Mouse (Mus musculus) embryo, embryonic 9.5 days (tissue): ENCODE measurements around the gene Fam120a.
A peak's percentile ranks its signal among the peaks of the same experiment; 100 is the strongest.

ENCODE experiments used
- DNase-seq: peaks from one replicate; pipeline ENCODE4 v3.0.0-alpha.2; 2017; ENCODE audit errors: extremely low spot score

Fam120a gene

GRCm38 (mm10) chr13:48913141-48913540 is 54.7 kb downstream of the Fam120a start:
- no peak for DNase-seq

GRCm38 (mm10) chr13:48911426-48911825 is 56.4 kb downstream of the Fam120a start:
- DNase-seq: no peak

- DNase-seq: no peak
These were observed 62.4 kb downstream of the Fam120a start for GRCm38 (mm10) chr13:48905458-48905857.

GRCm38 (mm10) chr13:48895376-48895775 is 72.4 kb downstream of the Fam120a start:
- no peak for DNase-seq

- DNase-seq: no peak
These were observed 77.4 kb downstream of the Fam120a start for GRCm38 (mm10) chr13:48890260-48890960.

- DNase-seq: peak; percentile 97
These were observed 89.3 kb downstream of the Fam120a start for GRCm38 (mm10) chr13:48878534-48878933.

- DNase-seq: no peak
These were observed 90.0 kb downstream of the Fam120a start for GRCm38 (mm10) chr13:48877805-48878204.

GRCm38 (mm10) chr13:48872726-48873125 is 95.1 kb downstream of the Fam120a start:
- DNase-seq: no peak

- no peak for DNase-seq
These were observed 95.8 kb downstream of the Fam120a start for GRCm38 (mm10) chr13:48871887-48872606.

- DNase-seq: peak; percentile 66
These were observed 96.8 kb downstream of the Fam120a start, which contains the start of gene Phf2 for GRCm38 (mm10) chr13:48870771-48871731. TSS of gene Phf2 (minus strand) at chr13:48871119.

- DNase-seq: peak; percentile 66
These were observed 97.7 kb downstream of the Fam120a start for GRCm38 (mm10) chr13:48869950-48870770.

- no peak for DNase-seq
These were observed 98.2 kb downstream of the Fam120a start for GRCm38 (mm10) chr13:48869600-48869949.

GRCm38 (mm10) chr13:48869088-48869487 is 98.7 kb downstream of the Fam120a start:
- no peak for DNase-seq

- no peak for DNase-seq
These were observed 103.0 kb downstream of the Fam120a start for GRCm38 (mm10) chr13:48864673-48865356.

- DNase-seq: no peak
These were observed 104.3 kb downstream of the Fam120a start for GRCm38 (mm10) chr13:48863556-48863955.

GRCm38 (mm10) chr13:48861913-48862312 is 105.9 kb downstream of the Fam120a start:
- DNase-seq: no peak

- no peak for DNase-seq
These were observed 109.0 kb downstream of the Fam120a start for GRCm38 (mm10) chr13:48858779-48859178.

- DNase-seq: no peak
These were observed 109.8 kb downstream of the Fam120a start for GRCm38 (mm10) chr13:48858054-48858453.

- no peak for DNase-seq
These were observed 110.4 kb downstream of the Fam120a start for GRCm38 (mm10) chr13:48857246-48857932.

- no peak for DNase-seq
These were observed 113.9 kb downstream of the Fam120a start for GRCm38 (mm10) chr13:48853947-48854346.
